Mouse (Mus musculus) forebrain, embryonic 14.5 days (tissue): ENCODE results near the gene Orai3. TPM values are rescaled to one million over a fixed set of nuclear protein-coding genes. Genes with fewer than 3 reads are reported as not detected.

Experiments used
- ATAC-seq: fragments of 200-750 bp; cut with Nextera tagmentation; 2 replicates; pipeline ENCODE4 v1.8.0; 2017; ENCODE audit warnings: mild to moderate bottlenecking, moderate library complexity
- DNase-seq: peaks from one replicate; pipeline ENCODE4 v3.0.0-alpha.2; 2015; ENCODE audit warnings: low spot score
- H3K27ac ChIP-seq: fragments of 300-500 bp; sonication (generic); 2 replicates; pipeline ENCODE4 v1.5.1; 2014; ENCODE audit warnings: low read depth, mild to moderate bottlenecking, control low read depth, low read length, moderate library complexity
- H3K27me3 ChIP-seq: fragments of 300-500 bp; sonication (generic); replicated peaks from 2 replicates; pipeline ENCODE4 v1.6.1; 2014; ENCODE audit warnings: low read length, control low read depth, mixed read lengths; ENCODE audit not compliant: control insufficient read depth, insufficient read depth
- H3K36me3 ChIP-seq: fragments of 300-500 bp; sonication (generic); 2 replicates; pipeline ENCODE4 v1.6.1; 2014; ENCODE audit warnings: low read length, control low read depth; ENCODE audit not compliant: control insufficient read depth, insufficient read depth
- H3K4me1 ChIP-seq: fragments of 300-500 bp; sonication (generic); 2 replicates; pipeline ENCODE4 v1.6.1; 2014; ENCODE audit warnings: antibody characterized with exemption, low read length, control low read depth; ENCODE audit not compliant: control insufficient read depth, insufficient read depth
- H3K4me2 ChIP-seq: fragments of 300-500 bp; sonication (generic); 2 replicates; pipeline ENCODE4 v1.6.1; 2014; ENCODE audit warnings: mild to moderate bottlenecking, control low read depth, low read length
- H3K4me3 ChIP-seq: fragments of 300-500 bp; sonication (generic); 2 replicates; pipeline ENCODE4 v1.5.1; 2014; ENCODE audit warnings: low read depth, low read length, control low read depth
- H3K9ac ChIP-seq: fragments of 300-500 bp; sonication (generic); 2 replicates; pipeline ENCODE4 v1.6.1; 2014; ENCODE audit warnings: mild to moderate bottlenecking, low read length, control low read depth, moderate library complexity
- H3K9me3 ChIP-seq: fragments of 300-500 bp; sonication (generic); replicated peaks from 2 replicates; pipeline ENCODE4 v1.6.1; 2016; ENCODE audit warnings: low read length, control low read depth, mixed read lengths; ENCODE audit not compliant: control insufficient read depth
- WGBS: fragments of 180-500 bp; shearing (Covaris S2); extraction: QIAGEN DNeasy Blood & Tissue Kit; methylation state at CpG from one replicate; pipeline ENCODE4 v1.1.7; 2014; 5-methylcytosine and 5-hydroxymethylcytosine counted together
- polyA plus RNA-seq: library from polyadenylated mRNA; unstranded; fragments of >200 nt; fragmentation: Nextera tagmentation; extraction: Ambion mirVana; gene quantifications from 2 replicates; pipeline ENCODE4 v1.2.1, GENCODE M21; 2014

Orai3 gene
- polyA plus RNA-seq, 1 experiment from 2014 or later = 3.3 TPM

GRCm38 (mm10) chr7:127799738-127800137 is 30.1 kb downstream of the Orai3 start:
- H3K9me3 ChIP-seq = no peaks in the 10 kb centered on the region
- WGBS = 88% methylated on average over 1 of the region's 1 CpGs
- H3K27ac ChIP-seq = no peak overlapping the region
- H3K27me3 ChIP-seq = no peaks in the 10 kb centered on the region
- H3K9ac ChIP-seq = no peak overlapping the region
- DNase-seq = no peak
- H3K4me2 ChIP-seq = no peak overlapping the region
- H3K4me1 ChIP-seq = no peaks in the 10 kb centered on the region
- peak; percentile 24; the same call in 1 of the 2 replicates for ATAC-seq
- no peak overlapping the region for H3K4me3 ChIP-seq
- peaks cover 61% of the 10 kb centered on the region for H3K36me3 ChIP-seq

- Histone ChIP-seq H3K36me3 (peaks cover 56% of the 10 kb centered on the region), H3K4me3 (no peak within 1 kb of the TSS), H3K9me3 (no peaks in the 10 kb centered on the region), H3K4me1 (no peaks in the 10 kb centered on the region), H3K27me3 (no peaks in the 10 kb centered on the region), H3K4me2 (peak within 1 kb of the TSS; percentile 1; the same call in 1 of the 2 replicates), H3K27ac (no peak within 1 kb of the TSS), H3K9ac (no peak within 1 kb of the TSS; the same call in 1 of the 2 replicates)
- 24% methylated on average over 6 of the region's 6 CpGs for WGBS
- ATAC-seq = peak; percentile 80
- DNase-seq = peak; percentile 88
Measured at GRCm38 (mm10) chr7:127800435-127801009, 30.9 kb downstream of the Orai3 start, which contains the start of gene Hsd3b7. Gene Hsd3b7 (plus strand): TSS chr7:127800604.

- Histone ChIP-seq H3K9ac (no peak overlapping the region), H3K4me2 (no peak overlapping the region), H3K9me3 (no peaks in the 10 kb centered on the region), H3K36me3 (peaks cover 50% of the 10 kb centered on the region), H3K27me3 (no peaks in the 10 kb centered on the region), H3K4me3 (no peak overlapping the region), H3K27ac (no peak overlapping the region), H3K4me1 (no peaks in the 10 kb centered on the region)
- ATAC-seq = no peak
- WGBS = 93% methylated on average over 8 of the region's 8 CpGs
- DNase-seq = no peak
Measured at GRCm38 (mm10) chr7:127801010-127801621, 31.5 kb downstream of the Orai3 start.

- DNase-seq = no peak
- Histone ChIP-seq H3K4me1 (no peaks in the 10 kb centered on the region), H3K4me3 (no peak overlapping the region), H3K36me3 (peaks cover 43% of the 10 kb centered on the region), H3K9ac (no peak overlapping the region), H3K27ac (no peak overlapping the region), H3K27me3 (no peaks in the 10 kb centered on the region), H3K9me3 (no peaks in the 10 kb centered on the region), H3K4me2 (no peak overlapping the region)
- 93% methylated on average over 17 of the region's 17 CpGs for WGBS
- no peak for ATAC-seq
Measured at GRCm38 (mm10) chr7:127802313-127802712, 32.7 kb downstream of the Orai3 start.

- no peak overlapping the region for H3K4me2 ChIP-seq
- no peaks in the 10 kb centered on the region for H3K4me1 ChIP-seq
- no peaks in the 10 kb centered on the region for H3K27me3 ChIP-seq
- H3K4me3 ChIP-seq = no peak overlapping the region
- DNase-seq = no peak
- WGBS = 51% methylated on average over 5 of the region's 5 CpGs
- H3K36me3 ChIP-seq = peaks cover 40% of the 10 kb centered on the region
- H3K27ac ChIP-seq = no peak overlapping the region
- ATAC-seq = no peak
- H3K9me3 ChIP-seq = no peaks in the 10 kb centered on the region
- no peak overlapping the region for H3K9ac ChIP-seq
Measured at GRCm38 (mm10) chr7:127808821-127809220, 39.2 kb downstream of the Orai3 start.

GRCm38 (mm10) chr7:127809846-127810245 is 40.2 kb downstream of the Orai3 start:
- DNase-seq = no peak
- Histone ChIP-seq H3K4me1 (no peaks in the 10 kb centered on the region), H3K9me3 (no peaks in the 10 kb centered on the region), H3K4me3 (no peak overlapping the region), H3K4me2 (no peak overlapping the region), H3K27me3 (no peaks in the 10 kb centered on the region), H3K27ac (no peak overlapping the region), H3K36me3 (peaks cover 50% of the 10 kb centered on the region), H3K9ac (no peak overlapping the region)
- no peak for ATAC-seq
- 80% methylated on average over 1 of the region's 1 CpGs for WGBS

GRCm38 (mm10) chr7:127810650-127811049 is 41.0 kb downstream of the Orai3 start:
- ATAC-seq = no peak
- DNase-seq = no peak
- Histone ChIP-seq H3K27me3 (no peaks in the 10 kb centered on the region), H3K4me3 (no peak overlapping the region), H3K27ac (no peak overlapping the region), H3K9ac (no peak overlapping the region), H3K36me3 (peaks cover 51% of the 10 kb centered on the region), H3K4me2 (no peak overlapping the region), H3K4me1 (no peaks in the 10 kb centered on the region), H3K9me3 (no peaks in the 10 kb centered on the region)
- 84% methylated on average over 10 of the region's 10 CpGs for WGBS

- Histone ChIP-seq H3K27ac (no peak overlapping the region), H3K4me2 (no peak overlapping the region), H3K27me3 (no peaks in the 10 kb centered on the region), H3K4me3 (no peak overlapping the region), H3K36me3 (peaks cover 51% of the 10 kb centered on the region), H3K9me3 (no peaks in the 10 kb centered on the region), H3K9ac (no peak overlapping the region), H3K4me1 (no peaks in the 10 kb centered on the region)
- ATAC-seq = no peak
- WGBS = 90% methylated on average over 4 of the region's 4 CpGs
- no peak for DNase-seq
Measured at GRCm38 (mm10) chr7:127811240-127811639, 41.6 kb downstream of the Orai3 start.

- H3K36me3 ChIP-seq = peaks cover 47% of the 10 kb centered on the region
- H3K9ac ChIP-seq = no peak overlapping the region
- no peak overlapping the region for H3K27ac ChIP-seq
- DNase-seq (no peak), ATAC-seq (no peak)
- WGBS = 90% methylated on average over 3 of the region's 3 CpGs
- no peaks in the 10 kb centered on the region for H3K27me3 ChIP-seq
- no peak overlapping the region for H3K4me3 ChIP-seq
- no peaks in the 10 kb centered on the region for H3K9me3 ChIP-seq
- no peaks in the 10 kb centered on the region for H3K4me1 ChIP-seq
- H3K4me2 ChIP-seq = no peak overlapping the region
Measured at GRCm38 (mm10) chr7:127812292-127812691, 42.7 kb downstream of the Orai3 start.
